Comparison of ENCODE assay signal across 29 mouse cellular contexts in the genomic region with DNA sequence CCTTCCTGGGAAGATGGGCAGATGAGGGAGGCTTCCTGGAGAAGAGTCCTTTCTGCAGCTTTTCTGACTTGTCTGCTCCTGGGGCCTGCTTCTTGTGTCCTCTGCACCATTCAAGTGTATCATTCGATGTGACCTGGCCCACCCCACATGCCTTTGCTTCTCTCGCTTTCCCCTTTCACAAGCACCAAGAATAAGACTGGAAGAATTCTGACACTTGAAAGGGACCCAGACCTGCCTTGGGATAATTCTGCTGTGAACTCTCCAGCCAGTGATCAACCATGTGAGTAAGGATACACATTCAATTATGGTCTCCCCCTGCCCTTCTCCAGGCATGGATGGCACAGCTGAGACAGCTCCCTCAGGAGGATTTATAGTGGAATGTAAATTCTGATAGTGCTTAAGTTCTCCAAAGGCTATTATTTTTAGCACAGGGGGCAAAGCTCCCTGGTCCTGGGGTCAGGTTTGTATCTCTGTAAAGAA. TPM values are rescaled to one million over a fixed set of nuclear protein-coding genes. Genes with fewer than 3 reads are reported as not detected.
A peak's percentile ranks its signal among the peaks of the same experiment; 100 is the strongest.
DNase-seq lines count a peak whose midpoint lies in the region; ATAC-seq and TF ChIP-seq lines count a peak whose summit lies in the region.
"Had no signal": no experiment of that assay in that cellular context is flagged by ENCODE, and none has a peak within 500 bp of the region (broad histone marks: within the 10 kb centered on the region; RNA-seq: fewer than 3 reads in every experiment).

No protein-coding gene starts in this region.

- H3K27ac ChIP-seq in forebrain, embryonic 10.5 days, result peak overlapping the region; percentile 72
- no peak overlapping the region for H3K27ac ChIP-seq in forebrain, embryonic 16.5 days (ENCODE audit: low read length)
- H3K27ac ChIP-seq in heart, embryonic 16.5 days (ENCODE audit: low read length), result peak overlapping the region; percentile 5; the same call in 1 of the 2 replicates
- H3K27ac ChIP-seq in kidney, postnatal 0 days, result no peak overlapping the region
- no peak overlapping the region for H3K27ac ChIP-seq in kidney, adult 2 months (ENCODE audit: insufficient read depth, low read depth, low read length)
- peak overlapping the region; percentile 14; the same call in 1 of the 2 replicates for H3K27ac ChIP-seq in stomach, embryonic 16.5 days (ENCODE audit: low read length)
- no peak overlapping the region for H3K27ac ChIP-seq in intestine, embryonic 16.5 days (ENCODE audit: low read length)
- H3K27ac ChIP-seq: hindbrain, embryonic 15.5 days; limb, embryonic 13.5 days; liver, embryonic 15.5 days; macrophage; midbrain, embryonic 12.5 days had no signal

- no peak overlapping the region for H3K4me2 ChIP-seq in forebrain, embryonic 16.5 days (ENCODE audit: low read length)
- H3K4me2 ChIP-seq in heart, embryonic 16.5 days (ENCODE audit: low read depth, low read length), result no peak overlapping the region
- no peak overlapping the region for H3K4me2 ChIP-seq in kidney, postnatal 0 days (ENCODE audit: low read length)
- H3K4me2 ChIP-seq in stomach, embryonic 16.5 days (ENCODE audit: low read depth, low read length), result no peak overlapping the region
- H3K4me2 ChIP-seq in intestine, embryonic 16.5 days (ENCODE audit: low read depth, low read length), result no peak overlapping the region
- H3K4me2 ChIP-seq: hindbrain, embryonic 15.5 days; limb, embryonic 13.5 days; liver, embryonic 15.5 days; midbrain, embryonic 12.5 days had no signal

- TF ChIP-seq CTCF in kidney, postnatal 0 days (IDR thresholded peaks at IDR 0.05; ENCODE audit: low read depth), result no peak
- no peak for TF ChIP-seq CTCF in kidney, adult 2 months (conservative IDR thresholded peaks at IDR 0.05; ENCODE audit: insufficient read depth, insufficient read length, low read depth, low read length)

- H3K9me3 ChIP-seq in forebrain, embryonic 10.5 days, result no peaks in the 10 kb centered on the region
- no peaks in the 10 kb centered on the region for H3K9me3 ChIP-seq in forebrain, embryonic 16.5 days (ENCODE audit: control insufficient read depth, low read length)
- H3K9me3 ChIP-seq in heart, embryonic 16.5 days (replicated peaks; ENCODE audit: control insufficient read depth, low read length), result no peaks in the 10 kb centered on the region
- no peaks in the 10 kb centered on the region for H3K9me3 ChIP-seq in kidney, postnatal 0 days (replicated peaks; ENCODE audit: low read length)
- H3K9me3 ChIP-seq in stomach, embryonic 16.5 days (replicated peaks; ENCODE audit: control insufficient read depth, low read length), result no peaks in the 10 kb centered on the region
- no peaks in the 10 kb centered on the region for H3K9me3 ChIP-seq in intestine, embryonic 16.5 days (ENCODE audit: control insufficient read depth, low read length)
- H3K9me3 ChIP-seq: hindbrain, embryonic 15.5 days; limb, embryonic 13.5 days; liver, embryonic 15.5 days; midbrain, embryonic 12.5 days had no signal

- DNase-seq in forebrain, embryonic 10.5 days (ENCODE audit: extremely low spot score, low spot score), result no peak
- DNase-seq in heart, postnatal 4 days, result no peak
- DNase-seq in kidney, postnatal 0 days (ENCODE audit: low spot score), result peak; percentile 58
- no peak for DNase-seq in kidney, adult 2 months
- DNase-seq: adrenal gland, postnatal 14 days; kidney, adult 11 months; layer of hippocampus, postnatal 36 days; right cerebral cortex, postnatal 14 days; spleen, adult 18-20 months; thymus, adult 18-20 months; thymus, postnatal 4 days had no signal

- ATAC-seq in forebrain, embryonic 16.5 days, result no peak
- no peak for ATAC-seq in heart, embryonic 16.5 days (replicated peaks; ENCODE audit: extremely low read depth, insufficient read depth, low FRiP score)
- no peak for ATAC-seq in kidney, postnatal 0 days (replicated peaks; ENCODE audit: low FRiP score, low read depth)
- no peak for ATAC-seq in stomach, embryonic 16.5 days (ENCODE audit: insufficient read depth, low FRiP score)
- ATAC-seq in intestine, embryonic 16.5 days, result no peak

- peaks cover 23% of the 10 kb centered on the region for H3K4me1 ChIP-seq in forebrain, embryonic 10.5 days
- no peaks in the 10 kb centered on the region for H3K4me1 ChIP-seq in forebrain, embryonic 16.5 days (replicated peaks; ENCODE audit: control insufficient read depth, insufficient read depth, low read length)
- H3K4me1 ChIP-seq in heart, embryonic 16.5 days (ENCODE audit: control insufficient read depth, insufficient read depth, low read length), result peaks cover 5% of the 10 kb centered on the region; the same call in 1 of the 2 replicates
- no peaks in the 10 kb centered on the region for H3K4me1 ChIP-seq in kidney, postnatal 0 days (replicated peaks; ENCODE audit: insufficient read depth, low read length)
- H3K4me1 ChIP-seq in kidney, adult 2 months (ENCODE audit: control insufficient read depth, insufficient read depth, low read length), result peaks cover 1% of the 10 kb centered on the region; the same call in 1 of the 2 replicates
- H3K4me1 ChIP-seq in stomach, embryonic 16.5 days (ENCODE audit: control insufficient read depth, insufficient read depth, low read length), result peaks cover 4% of the 10 kb centered on the region
- peaks cover 5% of the 10 kb centered on the region; the same call in 1 of the 2 replicates for H3K4me1 ChIP-seq in intestine, embryonic 16.5 days (ENCODE audit: control insufficient read depth, insufficient read depth, low read length)
- H3K4me1 ChIP-seq: limb, embryonic 13.5 days; liver, embryonic 15.5 days had no signal

- TF ChIP-seq POLR2A in kidney, adult 2 months (IDR thresholded peaks at IDR 0.05; ENCODE audit: low read depth, low read length), result no peak

- no peaks in the 10 kb centered on the region for H3K27me3 ChIP-seq in forebrain, embryonic 10.5 days (ENCODE audit: poor library complexity, severe bottlenecking)
- H3K27me3 ChIP-seq in forebrain, embryonic 16.5 days (replicated peaks; ENCODE audit: control insufficient read depth, insufficient read depth, low read length), result no peaks in the 10 kb centered on the region
- H3K27me3 ChIP-seq in heart, embryonic 16.5 days (ENCODE audit: control insufficient read depth, insufficient read depth, low read length), result no peaks in the 10 kb centered on the region
- H3K27me3 ChIP-seq in kidney, postnatal 0 days (ENCODE audit: insufficient read depth, low read length), result no peaks in the 10 kb centered on the region
- no peaks in the 10 kb centered on the region for H3K27me3 ChIP-seq in kidney, adult 2 months (replicated peaks; ENCODE audit: control insufficient read depth, insufficient read depth, low read length)
- H3K27me3 ChIP-seq in stomach, embryonic 16.5 days (ENCODE audit: control insufficient read depth, insufficient read depth, low read length), result no peaks in the 10 kb centered on the region
- H3K27me3 ChIP-seq in intestine, embryonic 16.5 days (replicated peaks; ENCODE audit: control insufficient read depth, insufficient read depth, low read length), result no peaks in the 10 kb centered on the region
- H3K27me3 ChIP-seq: hindbrain, embryonic 15.5 days; limb, embryonic 13.5 days; liver, embryonic 15.5 days; midbrain, embryonic 12.5 days had no signal

- no peak overlapping the region for H3K4me3 ChIP-seq in forebrain, embryonic 10.5 days
- H3K4me3 ChIP-seq in forebrain, embryonic 16.5 days (replicated peaks; ENCODE audit: low read length), result no peak overlapping the region
- no peak overlapping the region for H3K4me3 ChIP-seq in heart, embryonic 16.5 days (ENCODE audit: low read length)
- H3K4me3 ChIP-seq in kidney, postnatal 0 days (replicated peaks; ENCODE audit: low read depth, low read length), result no peak overlapping the region
- H3K4me3 ChIP-seq in kidney, adult 2 months (ENCODE audit: insufficient read depth, low read depth, low read length), result no peak overlapping the region
- H3K4me3 ChIP-seq in stomach, embryonic 16.5 days (replicated peaks; ENCODE audit: low read length), result no peak overlapping the region
- H3K4me3 ChIP-seq in intestine, embryonic 16.5 days (ENCODE audit: low read length), result no peak overlapping the region
- H3K4me3 ChIP-seq: hindbrain, embryonic 15.5 days; limb, embryonic 13.5 days; liver, embryonic 15.5 days; midbrain, embryonic 12.5 days had no signal

- H3K36me3 ChIP-seq in forebrain, embryonic 10.5 days (replicated peaks), result peaks cover 25% of the 10 kb centered on the region
- no peaks in the 10 kb centered on the region for H3K36me3 ChIP-seq in forebrain, embryonic 16.5 days (ENCODE audit: control insufficient read depth, insufficient read depth)
- peaks cover 41% of the 10 kb centered on the region for H3K36me3 ChIP-seq in heart, embryonic 16.5 days (ENCODE audit: control insufficient read depth, insufficient read depth)
- peaks cover 11% of the 10 kb centered on the region; the same call in 1 of the 2 replicates for H3K36me3 ChIP-seq in kidney, postnatal 0 days (ENCODE audit: insufficient read depth, low read length)
- H3K36me3 ChIP-seq in kidney, adult 2 months (ENCODE audit: control insufficient read depth, insufficient read depth, low read length), result no peaks in the 10 kb centered on the region; the same call in 1 of the 2 replicates
- H3K36me3 ChIP-seq in stomach, embryonic 16.5 days (ENCODE audit: control insufficient read depth, insufficient read depth, low read length), result no peaks in the 10 kb centered on the region
- no peaks in the 10 kb centered on the region for H3K36me3 ChIP-seq in intestine, embryonic 16.5 days (ENCODE audit: control insufficient read depth, insufficient read depth, low read length)
- H3K36me3 ChIP-seq: hindbrain, embryonic 15.5 days; liver, embryonic 15.5 days had no signal

- no peak overlapping the region for H3K9ac ChIP-seq in forebrain, embryonic 16.5 days (replicated peaks; ENCODE audit: low read depth, low read length)
- H3K9ac ChIP-seq in heart, embryonic 16.5 days (ENCODE audit: low read length), result no peak overlapping the region
- H3K9ac ChIP-seq in kidney, postnatal 0 days (ENCODE audit: low read depth, low read length), result no peak overlapping the region
- H3K9ac ChIP-seq in stomach, embryonic 16.5 days (ENCODE audit: low read length), result no peak overlapping the region
- no peak overlapping the region for H3K9ac ChIP-seq in intestine, embryonic 16.5 days (ENCODE audit: low read depth, low read length)
- H3K9ac ChIP-seq: hindbrain, embryonic 15.5 days; limb, embryonic 13.5 days; liver, embryonic 15.5 days; midbrain, embryonic 12.5 days had no signal

- 69% methylated on average over 2 of the region's 2 CpGs for WGBS in forebrain, embryonic 10.5 days
- WGBS in forebrain, embryonic 16.5 days, result 48% methylated on average over 2 of the region's 2 CpGs
- 51% methylated on average over 2 of the region's 2 CpGs for WGBS in heart, embryonic 16.5 days
- whole genome bisulfite sequencing in kidney, postnatal 0 days, result 45% methylated on average over 2 of the region's 2 CpGs
- 62% methylated on average over 2 of the region's 2 CpGs for WGBS in kidney, adult 2 months
- 71% methylated on average over 2 of the region's 2 CpGs for WGBS in stomach, embryonic 16.5 days
- WGBS in intestine, embryonic 16.5 days, result 78% methylated on average over 2 of the region's 2 CpGs

RNA-seq across cellular contexts. Expression of a gene that starts 40.2 kb away (rescaled TPM):
- polyA plus RNA-seq in forebrain, embryonic 10.5 days (2016; fragmentation: Nextera tagmentation; extraction: Ambion mirVana), result 75.5 and 82.0 TPM in 2 replicates
- 30.5 and 40.3 TPM in 2 replicates for polyA plus RNA-seq in forebrain, embryonic 16.5 days (2015; fragmentation: Nextera tagmentation; extraction: Ambion mirVana)
- polyA plus RNA-seq in heart, embryonic 16.5 days (2015; fragmentation: Nextera tagmentation; extraction: Ambion mirVana), result 42.4 and 47.1 TPM in 2 replicates
- total RNA-seq in heart, postnatal 4 days (2021), result 10 to 100 TPM; 29.8 to 36.1 TPM
- polyA plus RNA-seq in kidney, postnatal 0 days (2015; fragmentation: Nextera tagmentation; extraction: Ambion mirVana), result 52.7 and 58.9 TPM in 2 replicates
- polyA plus RNA-seq in kidney, adult 2 months (2012; rRNA removed), result 10.0 and 12.1 TPM in 2 replicates
- polyA plus RNA-seq in stomach, embryonic 16.5 days (2015; fragmentation: Nextera tagmentation; extraction: Ambion mirVana), result 76.3 and 77.5 TPM in 2 replicates
- 69.2 and 74.4 TPM in 2 replicates for polyA plus RNA-seq in intestine, embryonic 16.5 days (2015; fragmentation: Nextera tagmentation; extraction: Ambion mirVana)

RNA-seq across cellular contexts. Expression of a gene that starts 55.4 kb away (rescaled TPM):
- polyA plus RNA-seq in forebrain, embryonic 10.5 days (2016; fragmentation: Nextera tagmentation; extraction: Ambion mirVana), result not detected in 2 replicates
- polyA plus RNA-seq in forebrain, embryonic 16.5 days (2015; fragmentation: Nextera tagmentation; extraction: Ambion mirVana), result not detected in 2 replicates
- polyA plus RNA-seq in heart, embryonic 16.5 days (2015; fragmentation: Nextera tagmentation; extraction: Ambion mirVana), result not detected in 2 replicates
- not detected for total RNA-seq in heart, postnatal 4 days (2021)
- polyA plus RNA-seq in kidney, postnatal 0 days (2015; fragmentation: Nextera tagmentation; extraction: Ambion mirVana), result not detected in 2 replicates
- not detected in 2 replicates for polyA plus RNA-seq in kidney, adult 2 months (2012; rRNA removed)
- polyA plus RNA-seq in stomach, embryonic 16.5 days (2015; fragmentation: Nextera tagmentation; extraction: Ambion mirVana), result not detected in 2 replicates
- not detected in 2 replicates for polyA plus RNA-seq in intestine, embryonic 16.5 days (2015; fragmentation: Nextera tagmentation; extraction: Ambion mirVana)
- total RNA-seq: adrenal gland, postnatal 14 days; gastrocnemius, adult 8-10 months; granulocyte monocyte progenitor cell, adult 5-6 weeks; layer of hippocampus, postnatal 36 days; left cerebral cortex, postnatal 14 days; MEL; neutrophil, adult 5-6 weeks had no signal
- polyA plus RNA-seq: brain, embryonic 14.5 days; cortical plate, adult 2 months; forebrain, embryonic 11.5 days; hindbrain, embryonic 15.5 days; limb, embryonic 13.5 days; liver, embryonic 15.5 days; lung, embryonic 16.5 days; macrophage; midbrain, embryonic 12.5 days had no signal

Comparison
In these comparisons a context has a peak if more than half of its experiments do, and no peak if none do; other contexts are left out.
1. H3K27ac ChIP-seq: peak in forebrain, embryonic 10.5 days (single experiment), heart, embryonic 16.5 days (single experiment) and stomach, embryonic 16.5 days (single experiment); none in forebrain, embryonic 16.5 days (single experiment), kidney, postnatal 0 days (single experiment), kidney, adult 2 months (single experiment) and intestine, embryonic 16.5 days (single experiment).